Mouse (Mus musculus): ENCODE results near the gene Cox14.
"Not testable (repeated sequence)": the region's sequence is repeated elsewhere in the genome, so short reads cannot be mapped to it uniquely, and the experiment has no call there.

Cox14 gene

GRCm38 (mm10) chr15:99725341-99726155 lies at the start of gene Cox14:
Gene Cox14, plus strand, starts transcription at chr15:99725618.
- DNase-seq (ENCODE audit: low spot score in 2 of 2): peak; percentile 87 to 96

- peak in 1 of 2 experiments; percentile 68 for DNase-seq (ENCODE audit: low spot score in 2 of 2)
These were observed 48.3 kb upstream of the Cox14 start for GRCm38 (mm10) chr15:99677089-99677488.

- no peak for DNase-seq (ENCODE audit: low spot score in 2 of 2)
These were observed 47.2 kb upstream of the Cox14 start for GRCm38 (mm10) chr15:99678063-99678800.

GRCm38 (mm10) chr15:99679008-99679407 lies 46.4 kb upstream of the Cox14 start:
- DNase-seq (ENCODE audit: low spot score in 2 of 2): no peak

GRCm38 (mm10) chr15:99682880-99683279 lies 42.5 kb upstream of the Cox14 start:
- DNase-seq (ENCODE audit: low spot score in 2 of 2): no peak

- no peak for DNase-seq (ENCODE audit: low spot score in 2 of 2)
These were observed 41.3 kb upstream of the Cox14 start for GRCm38 (mm10) chr15:99684156-99684555.

GRCm38 (mm10) chr15:99688712-99689111 lies 36.7 kb upstream of the Cox14 start:
- DNase-seq (ENCODE audit: low spot score in 2 of 2): peak in 1 of 2 experiments; percentile 64

GRCm38 (mm10) chr15:99690924-99691323 lies 34.5 kb upstream of the Cox14 start:
- DNase-seq (ENCODE audit: low spot score in 2 of 2): no peak

GRCm38 (mm10) chr15:99691976-99692375 lies 33.4 kb upstream of the Cox14 start:
- no peak for DNase-seq (ENCODE audit: low spot score in 2 of 2)

- DNase-seq (ENCODE audit: low spot score in 2 of 2): no peak
These were observed 28.1 kb upstream of the Cox14 start for GRCm38 (mm10) chr15:99697309-99697708.

- no peak for DNase-seq (ENCODE audit: low spot score in 2 of 2)
These were observed 26.8 kb upstream of the Cox14 start for GRCm38 (mm10) chr15:99698533-99699085.

GRCm38 (mm10) chr15:99699715-99700114 lies 25.7 kb upstream of the Cox14 start:
- no peak for DNase-seq (ENCODE audit: low spot score in 2 of 2)

- no peak for DNase-seq (ENCODE audit: low spot score in 2 of 2)
These were observed 25.0 kb upstream of the Cox14 start for GRCm38 (mm10) chr15:99700219-99701106.

GRCm38 (mm10) chr15:99701640-99701998 lies 23.8 kb upstream of the Cox14 start:
- not testable (repeated sequence) for DNase-seq (ENCODE audit: low spot score in 2 of 2)

GRCm38 (mm10) chr15:99701999-99702900 lies 23.2 kb upstream of the Cox14 start, which contains the start of gene Smarcd1:
Gene Smarcd1, plus strand, starts transcription at chr15:99702129.
- peak; percentile 96 to 99 for DNase-seq (ENCODE audit: low spot score in 2 of 2)

GRCm38 (mm10) chr15:99703104-99703503 lies 22.3 kb upstream of the Cox14 start:
- DNase-seq (ENCODE audit: low spot score in 2 of 2): no peak

- DNase-seq (ENCODE audit: low spot score in 2 of 2): no peak
These were observed 21.8 kb upstream of the Cox14 start for GRCm38 (mm10) chr15:99703676-99704040.

- no peak for DNase-seq (ENCODE audit: low spot score in 2 of 2)
These were observed 21.3 kb upstream of the Cox14 start for GRCm38 (mm10) chr15:99704041-99704681.

GRCm38 (mm10) chr15:99704881-99705280 lies 20.5 kb upstream of the Cox14 start:
- DNase-seq (ENCODE audit: low spot score in 2 of 2): no peak

GRCm38 (mm10) chr15:99705440-99706048 lies 19.9 kb upstream of the Cox14 start, which contains the start of gene Gm17349:
Gene Gm17349, minus strand, starts transcription at chr15:99705490.
- DNase-seq (ENCODE audit: low spot score in 2 of 2): peak in 1 of 2 experiments; percentile 64

Data from cerebellum, postnatal 4 days (tissue).